Mouse (Mus musculus): Measurements from ENCODE around the gene Mtf2.
A peak's percentile ranks its signal among the peaks of the same experiment; 100 is the strongest.
"Not testable (repeated sequence)": the region's sequence is repeated elsewhere in the genome, so short reads cannot be mapped to it uniquely, and the experiment has no call there.

Mtf2 gene

DNA sequence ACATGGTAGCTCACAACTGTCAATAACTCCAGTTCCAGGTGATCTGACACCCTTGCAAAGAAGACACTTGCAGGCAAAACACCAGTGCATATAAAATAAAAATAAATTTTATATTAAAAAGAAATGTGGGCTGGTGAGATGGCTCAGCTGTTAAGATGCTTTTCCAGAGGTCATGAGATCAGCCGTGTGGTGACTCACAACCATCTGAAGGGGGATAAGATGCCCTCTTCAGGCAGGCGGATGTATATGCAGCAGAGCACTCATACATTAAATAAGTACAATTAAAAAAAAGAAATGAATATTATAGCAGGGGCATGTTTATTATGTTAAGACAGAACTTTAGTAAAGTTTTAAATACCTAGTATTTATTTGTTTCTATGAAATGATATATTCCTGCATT is 16.9 kb downstream of the Mtf2 start:
- DNase-seq (ENCODE audit: low read depth), result peak; percentile 52

DNA sequence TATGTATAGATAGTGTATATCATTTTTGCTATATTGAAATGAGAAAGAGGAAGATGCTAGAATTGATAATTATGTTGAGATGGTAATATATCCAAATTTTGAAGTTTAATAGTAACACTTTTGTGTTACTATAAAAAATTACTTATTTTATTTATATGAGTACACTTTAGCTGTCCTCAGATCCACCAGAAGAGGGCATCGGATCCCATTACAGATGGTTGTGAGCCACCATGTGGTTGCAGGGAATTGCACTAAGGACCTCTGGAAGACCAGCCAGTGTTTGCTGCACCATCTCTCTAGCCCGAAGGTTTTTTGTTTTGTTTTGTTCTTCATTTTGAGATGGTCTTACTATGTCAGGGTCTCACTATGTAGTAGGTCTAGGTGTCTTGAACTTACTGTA is 20.0 kb downstream of the Mtf2 start:
- no peak for DNase-seq (ENCODE audit: low read depth)

DNA sequence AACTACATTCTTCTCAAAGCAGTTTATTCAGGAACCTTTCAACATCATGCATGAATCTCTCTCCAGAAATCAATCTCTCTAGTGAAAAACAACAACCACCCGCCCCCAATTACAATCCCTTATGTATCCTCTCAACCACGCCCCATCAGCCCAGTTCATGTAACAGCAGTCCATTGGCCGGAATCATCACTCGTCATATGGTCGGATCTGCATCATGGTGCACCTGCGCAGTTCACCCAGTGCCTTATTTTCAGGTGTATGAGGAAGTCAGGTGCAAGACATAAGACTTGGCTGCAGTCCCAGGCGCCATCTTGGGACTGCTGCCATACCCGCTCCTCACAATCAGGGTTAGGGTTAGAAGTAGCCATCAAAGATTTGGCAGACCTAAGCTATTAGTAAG is 27.3 kb downstream of the Mtf2 start:
- DNase-seq (ENCODE audit: low read depth), result not testable (repeated sequence)

- no peak for DNase-seq (ENCODE audit: low read depth)
These were observed 32.2 kb downstream of the Mtf2 start for GRCm38 (mm10) chr5:108097676-108098075.

- DNase-seq (ENCODE audit: low read depth), result no peak
These were observed 34.7 kb downstream of the Mtf2 start for GRCm38 (mm10) chr5:108100196-108100595.

DNA sequence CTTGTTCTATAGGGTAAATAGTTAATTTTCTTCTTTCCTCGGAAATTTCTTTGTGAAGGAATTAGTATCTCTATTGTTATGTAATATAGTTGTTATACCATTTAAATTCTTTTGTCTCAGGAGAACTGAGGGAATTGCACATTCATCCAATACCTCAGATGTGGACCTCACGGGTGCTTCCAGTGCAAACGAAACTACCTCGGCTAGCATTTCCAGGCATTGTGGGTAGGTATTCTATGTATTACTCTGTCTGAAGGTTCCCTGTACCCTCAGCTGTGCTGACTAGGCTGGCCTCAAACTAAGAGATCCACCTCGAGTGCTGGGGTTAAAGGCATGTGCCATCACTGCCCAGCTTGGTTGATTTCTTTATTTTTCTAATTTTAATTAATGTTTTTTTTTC is 38.8 kb downstream of the Mtf2 start:
- DNase-seq (ENCODE audit: low read depth), result no peak

- no peak for DNase-seq (ENCODE audit: low read depth)
These were observed 43.9 kb downstream of the Mtf2 start for GRCm38 (mm10) chr5:108109346-108109745.

DNA sequence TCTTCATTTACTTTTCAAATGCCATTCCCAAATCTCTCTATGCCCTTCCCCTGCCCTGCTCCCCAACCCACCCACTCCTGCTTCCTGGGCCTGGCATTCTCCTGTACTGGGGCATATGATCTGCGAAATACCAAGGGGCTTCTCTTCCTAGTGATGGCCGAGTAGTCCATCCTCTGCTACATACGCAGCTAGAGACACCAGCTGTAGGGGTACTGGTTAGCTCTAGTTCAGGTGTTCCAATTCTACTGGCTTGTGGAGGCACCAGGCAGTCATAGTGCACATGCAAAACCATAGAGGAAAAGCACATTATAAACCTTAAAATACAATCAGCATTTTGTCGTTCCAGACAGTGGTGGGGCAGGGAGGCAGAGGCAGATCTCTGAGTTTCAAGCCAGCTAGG is 52.2 kb downstream of the Mtf2 start:
- no peak for DNase-seq (ENCODE audit: low read depth)

- peak; percentile 16 for DNase-seq (ENCODE audit: low read depth)
These were observed 54.9 kb downstream of the Mtf2 start for GRCm38 (mm10) chr5:108120221-108120900.

DNA sequence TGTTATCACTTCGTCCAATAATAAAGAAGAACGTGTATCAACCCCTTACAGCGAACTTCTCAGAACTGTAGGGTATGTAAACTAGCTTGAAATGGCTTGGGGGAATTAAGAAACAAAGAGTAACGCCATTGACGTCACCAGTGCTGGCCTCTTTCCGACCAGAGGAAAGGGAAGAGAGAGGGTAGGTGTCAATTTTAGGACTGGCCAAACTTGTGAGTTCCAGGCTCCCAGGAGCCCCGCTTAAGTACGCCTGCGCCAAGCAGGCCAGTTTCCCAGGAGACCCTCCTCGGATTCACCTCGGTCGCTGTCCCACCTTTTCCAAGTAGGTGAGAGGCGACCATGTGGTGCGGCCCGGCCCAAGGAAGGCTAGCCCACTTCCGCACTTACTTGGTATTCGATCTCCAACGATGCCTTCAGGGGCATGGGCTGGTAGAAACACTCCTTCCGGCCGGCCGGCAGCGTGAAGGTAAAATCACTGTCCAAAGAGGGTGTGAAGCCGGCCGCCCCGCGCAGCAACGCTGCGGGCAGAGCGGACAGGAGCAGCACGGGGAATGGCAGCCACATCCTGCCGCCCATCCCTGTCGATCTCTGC is 66.5 kb downstream of the Mtf2 start:
- DNase-seq (ENCODE audit: low read depth), result peak; percentile 79

GRCm38 (mm10) chr5:108132441-108133243 is 67.2 kb downstream of the Mtf2 start, which contains the start of the genes Tmed5 and Ccdc18:
Gene Tmed5, minus strand, starts transcription at chr5:108132620.
Gene Ccdc18, plus strand, starts transcription at chr5:108132875.
- DNase-seq (ENCODE audit: low read depth), result peak; percentile 99

DNA sequence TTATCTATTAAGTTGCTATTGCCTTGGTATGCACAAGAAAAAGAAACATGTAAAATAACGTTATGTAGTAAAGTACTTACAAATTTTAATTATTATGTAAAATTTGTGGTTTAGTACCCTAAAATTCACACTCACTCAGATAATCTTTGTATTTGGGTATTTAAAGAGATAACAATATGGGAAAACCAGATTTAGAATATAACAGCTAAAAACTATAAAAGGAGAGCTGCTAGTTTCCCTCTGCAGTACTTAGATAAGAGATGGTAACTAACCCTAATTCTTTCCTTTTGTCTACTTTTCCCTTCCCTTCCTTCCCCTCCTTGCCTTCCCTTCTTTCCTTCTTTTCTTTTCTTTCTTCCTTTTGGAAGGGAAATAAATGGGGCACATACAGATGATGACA is 87.1 kb downstream of the Mtf2 start:
- DNase-seq (ENCODE audit: low read depth), result no peak

All from induced T-regulatory cell, adult 2 months (primary cell).